Mouse (Mus musculus) neural tube, embryonic 11.5 days (tissue): Measurements from ENCODE around the gene Zfp423. TPM values are rescaled to one million over a fixed set of nuclear protein-coding genes. Genes with fewer than 3 reads are reported as not detected.
"Not testable (repeated sequence)": the region's sequence is repeated elsewhere in the genome, so short reads cannot be mapped to it uniquely, and the experiment has no call there.

Source experiments
- ATAC-seq: fragments of 200-750 bp; cut with Nextera tagmentation; 2 replicates; pipeline ENCODE4 v1.8.0; 2017; ENCODE audit warnings: moderate number of reproducible peaks, mild to moderate bottlenecking, moderate TSS enrichment, moderate library complexity; ENCODE audit not compliant: insufficient read depth, low FRiP score, low TSS enrichment
- DNase-seq: peaks from one replicate; pipeline ENCODE4 v3.0.0-alpha.2; 2015; ENCODE audit warnings: low spot score
- H3K27ac ChIP-seq: fragments of 300-500 bp; sonication (generic); 2 replicates; pipeline ENCODE4 v1.5.1; 2014; ENCODE audit warnings: low read depth, mild to moderate bottlenecking, low read length
- H3K27me3 ChIP-seq: fragments of 300-500 bp; sonication (generic); 2 replicates; pipeline ENCODE4 v1.6.1; 2014; ENCODE audit warnings: mild to moderate bottlenecking, low read length, mixed read lengths; ENCODE audit not compliant: control insufficient read depth, insufficient read depth
- H3K36me3 ChIP-seq: fragments of 300-500 bp; sonication (generic); 2 replicates; pipeline ENCODE4 v1.6.1; 2014; ENCODE audit warnings: mild to moderate bottlenecking, low read length, moderate library complexity, mixed read lengths; ENCODE audit not compliant: control insufficient read depth, insufficient read depth
- H3K4me1 ChIP-seq: fragments of 300-500 bp; sonication (generic); 2 replicates; pipeline ENCODE4 v1.6.1; 2014; ENCODE audit warnings: low read length, mixed read lengths; ENCODE audit not compliant: control insufficient read depth, insufficient read depth
- H3K4me2 ChIP-seq: fragments of 300-500 bp; sonication (generic); 2 replicates; pipeline ENCODE4 v1.6.1; 2014; ENCODE audit warnings: low read depth, mild to moderate bottlenecking, moderate library complexity
- H3K4me3 ChIP-seq: fragments of 300-500 bp; sonication (generic); 2 replicates; pipeline ENCODE4 v1.5.1; 2014; ENCODE audit warnings: low read depth, low read length
- H3K9ac ChIP-seq: fragments of 300-500 bp; sonication (generic); 2 replicates; pipeline ENCODE4 v1.6.1; 2014; ENCODE audit warnings: mild to moderate bottlenecking, low read length
- H3K9me3 ChIP-seq: fragments of 300-500 bp; sonication (generic); 2 replicates; pipeline ENCODE4 v1.6.1; 2016; ENCODE audit warnings: low read length; ENCODE audit not compliant: control insufficient read depth
- WGBS: fragments of 180-500 bp; shearing (Covaris S2); extraction: QIAGEN DNeasy Blood & Tissue Kit; methylation state at CpG from one replicate; pipeline ENCODE4 v1.1.7; 2014; 5-methylcytosine and 5-hydroxymethylcytosine counted together
- polyA plus RNA-seq: library from polyadenylated mRNA; unstranded; fragments of >200 nt; fragmentation: Nextera tagmentation; extraction: Ambion mirVana; gene quantifications from 2 replicates; pipeline ENCODE4 v1.2.1, GENCODE M21; 2014

Zfp423 gene
- polyA plus RNA-seq, 1 experiment from 2014 or later, result 40.7 TPM

DNA sequence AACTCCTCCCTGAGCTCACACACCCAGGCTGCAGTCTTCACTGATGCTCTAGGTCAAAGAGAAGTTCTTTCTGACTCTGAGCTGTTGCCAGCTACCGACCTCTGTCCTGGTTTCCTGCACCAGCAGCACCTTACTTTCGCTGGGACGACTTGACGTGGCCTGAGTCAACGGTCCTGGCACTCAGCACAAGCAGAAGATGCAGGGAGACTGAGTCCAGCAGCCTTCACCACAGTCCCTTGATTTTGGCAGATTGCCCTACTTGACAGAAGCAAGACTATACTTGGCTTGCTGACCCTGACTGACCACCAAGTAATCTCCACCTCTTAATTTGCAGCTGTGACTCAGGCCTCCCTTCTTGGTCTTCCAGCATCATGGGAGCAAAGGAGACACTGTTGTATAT lies 110.6 kb downstream of the Zfp423 start:
- no peak overlapping the region for H3K4me3 ChIP-seq
- H3K4me2 ChIP-seq, result no peak overlapping the region
- ATAC-seq (no peak), DNase-seq (no peak)
- no peak overlapping the region for H3K9ac ChIP-seq
- H3K27me3 ChIP-seq, result no peaks in the 10 kb centered on the region
- no peaks in the 10 kb centered on the region for H3K9me3 ChIP-seq
- 93% methylated on average over 5 of the region's 5 CpGs for WGBS
- no peak overlapping the region for H3K27ac ChIP-seq
- no peaks in the 10 kb centered on the region for H3K4me1 ChIP-seq
- no peaks in the 10 kb centered on the region for H3K36me3 ChIP-seq

DNA sequence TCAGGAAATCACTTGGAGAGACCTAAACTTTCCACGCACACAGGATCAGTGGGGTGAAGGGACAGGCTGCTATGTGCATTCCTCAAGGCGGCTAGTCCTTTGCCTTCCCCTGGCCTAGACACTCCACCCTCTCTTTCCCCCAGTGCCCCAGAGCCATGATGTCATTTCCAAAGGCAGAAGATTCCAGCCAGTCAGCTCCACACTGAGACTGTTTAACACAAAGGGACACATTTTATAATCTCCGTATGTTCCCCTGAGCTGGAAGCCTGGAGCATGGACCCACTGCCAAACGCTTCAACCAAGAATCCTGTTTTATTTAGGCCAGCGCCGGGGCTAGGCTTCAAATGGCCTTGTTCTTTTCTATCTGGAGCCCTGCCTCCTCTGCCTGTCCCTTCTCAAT lies 111.6 kb downstream of the Zfp423 start:
- no peak overlapping the region for H3K9ac ChIP-seq
- no peaks in the 10 kb centered on the region for H3K9me3 ChIP-seq
- no peak overlapping the region for H3K4me3 ChIP-seq
- H3K4me1 ChIP-seq, result no peaks in the 10 kb centered on the region
- WGBS, result 76% methylated on average over 6 of the region's 6 CpGs
- ATAC-seq, result no peak
- H3K27ac ChIP-seq, result no peak overlapping the region
- H3K36me3 ChIP-seq, result no peaks in the 10 kb centered on the region
- no peaks in the 10 kb centered on the region for H3K27me3 ChIP-seq
- no peak overlapping the region for H3K4me2 ChIP-seq
- DNase-seq, result no peak

DNA sequence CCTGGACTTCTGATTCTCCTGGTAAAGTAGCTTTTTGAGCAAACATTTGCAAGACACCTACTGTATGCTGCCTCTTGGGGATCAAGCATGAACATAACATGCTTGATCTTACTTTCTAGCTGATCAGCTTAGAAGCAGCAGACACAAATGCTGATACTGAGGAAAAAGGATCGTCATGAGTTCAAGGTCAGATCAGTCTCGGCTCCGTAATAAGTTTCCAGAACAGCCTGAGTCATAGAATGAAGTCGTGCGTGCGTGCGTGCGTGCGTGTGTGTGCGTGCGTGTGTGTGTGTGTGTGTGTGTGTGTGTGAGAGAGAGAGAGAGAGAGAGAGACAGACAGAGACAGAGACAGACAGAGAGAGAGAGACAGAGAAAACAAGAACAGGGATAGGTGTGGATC lies 117.3 kb downstream of the Zfp423 start:
- not testable (repeated sequence) for H3K4me3 ChIP-seq, ATAC-seq, DNase-seq, H3K9me3 ChIP-seq, H3K27ac ChIP-seq, H3K27me3 ChIP-seq, H3K9ac ChIP-seq, H3K36me3 ChIP-seq, H3K4me2 ChIP-seq
- H3K4me1 ChIP-seq, result peaks cover 12% of the 10 kb centered on the region
- 82% methylated on average over 11 of the region's 11 CpGs for WGBS

DNA sequence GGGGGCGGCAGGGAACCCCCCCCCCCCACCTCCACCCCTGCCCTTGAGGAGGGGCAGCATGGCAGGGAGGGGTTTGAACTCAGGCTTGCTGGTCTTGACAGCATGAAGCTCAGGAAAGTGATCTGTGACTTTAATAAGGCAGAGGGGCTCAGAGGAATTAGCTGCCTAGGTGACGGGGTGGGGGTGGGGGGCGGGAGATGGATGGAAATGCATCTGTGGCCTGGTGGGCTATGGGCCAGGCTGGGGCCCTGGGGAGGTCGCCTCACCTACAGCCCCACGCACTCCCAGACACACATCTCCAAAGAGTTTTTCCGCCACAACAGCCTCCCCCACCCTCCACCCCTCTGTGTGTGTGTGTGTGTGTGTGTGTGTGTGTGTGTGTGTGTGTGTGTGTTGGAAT lies 122.1 kb downstream of the Zfp423 start:
- no peak overlapping the region for H3K4me3 ChIP-seq

DNA sequence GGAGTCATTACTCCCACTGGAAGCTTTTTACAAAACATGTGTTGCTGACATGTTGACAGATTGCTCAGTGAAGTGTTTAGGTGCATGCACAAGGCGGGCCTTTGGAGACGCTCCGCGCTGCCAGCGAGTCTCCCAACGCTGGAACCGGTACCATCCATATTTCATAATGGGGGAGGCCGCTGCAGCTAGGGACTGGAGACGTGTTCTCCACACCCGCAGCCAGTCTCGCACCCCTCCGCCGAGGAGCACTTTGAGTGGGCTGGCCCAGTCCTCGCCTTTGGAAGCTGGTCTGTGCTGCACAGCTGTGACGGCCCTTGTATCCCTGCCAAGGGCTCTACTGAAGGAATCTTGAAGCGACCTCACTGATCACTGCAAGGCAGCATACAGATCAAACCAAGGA lies 122.5 kb downstream of the Zfp423 start:
- Histone ChIP-seq H3K4me3 (no peak overlapping the region), H3K4me1 (peaks cover 64% of the 10 kb centered on the region), H3K36me3 (no peaks in the 10 kb centered on the region), H3K27ac (peak overlapping the region; percentile 80), H3K27me3 (no peaks in the 10 kb centered on the region), H3K4me2 (peak overlapping the region; percentile 19), H3K9me3 (no peaks in the 10 kb centered on the region), H3K9ac (peak overlapping the region; percentile 8; the same call in 1 of the 2 replicates)
- 3% methylated on average over 16 of the region's 16 CpGs for WGBS
- DNase-seq (peak; percentile 89), ATAC-seq (peak; percentile 86)

More for the DNA sequence above, 122.1 kb downstream of the Zfp423 start:
- Histone ChIP-seq H3K4me2 (peak overlapping the region; percentile 19), H3K27ac (peak overlapping the region; percentile 80), H3K9ac (peak overlapping the region; percentile 8; the same call in 1 of the 2 replicates), H3K27me3 (no peaks in the 10 kb centered on the region), H3K36me3 (no peaks in the 10 kb centered on the region), H3K9me3 (no peaks in the 10 kb centered on the region), H3K4me1 (peaks cover 60% of the 10 kb centered on the region)
- WGBS, result 11% methylated on average over 5 of the region's 6 CpGs
- ATAC-seq (peak; percentile 36), DNase-seq (no peak)

DNA sequence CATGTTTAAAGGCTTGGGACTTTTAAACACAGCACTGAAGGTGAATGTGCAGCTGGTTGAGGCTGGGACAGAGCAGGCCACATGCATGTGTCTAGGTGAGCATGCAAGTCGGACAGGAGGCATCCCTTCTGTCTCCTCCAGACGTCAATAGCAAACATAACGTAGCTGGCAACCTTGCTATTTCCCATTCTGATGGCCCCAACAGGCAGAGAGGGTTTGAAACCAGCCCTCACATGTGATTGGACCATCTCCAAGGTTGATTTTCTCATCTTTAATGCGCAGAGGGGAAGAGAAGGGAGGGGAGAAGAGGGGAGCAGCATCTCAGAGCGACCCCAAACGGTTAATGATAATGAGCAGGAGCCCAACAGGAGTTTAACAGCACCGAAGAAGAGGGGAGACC lies 123.5 kb downstream of the Zfp423 start:
- ATAC-seq, result no peak
- H3K9me3 ChIP-seq, result no peaks in the 10 kb centered on the region
- H3K27ac ChIP-seq, result peak overlapping the region; percentile 80
- H3K4me1 ChIP-seq, result peaks cover 71% of the 10 kb centered on the region
- no peak overlapping the region for H3K4me2 ChIP-seq
- DNase-seq, result peak; percentile 40
- no peak overlapping the region for H3K4me3 ChIP-seq
- H3K36me3 ChIP-seq, result no peaks in the 10 kb centered on the region
- 0 out of 2 replicates have a peak overlapping the region, but pooled peaks have one; percentile 24 for H3K9ac ChIP-seq
- H3K27me3 ChIP-seq, result no peaks in the 10 kb centered on the region
- WGBS, result 7% methylated on average over 7 of the region's 7 CpGs

DNA sequence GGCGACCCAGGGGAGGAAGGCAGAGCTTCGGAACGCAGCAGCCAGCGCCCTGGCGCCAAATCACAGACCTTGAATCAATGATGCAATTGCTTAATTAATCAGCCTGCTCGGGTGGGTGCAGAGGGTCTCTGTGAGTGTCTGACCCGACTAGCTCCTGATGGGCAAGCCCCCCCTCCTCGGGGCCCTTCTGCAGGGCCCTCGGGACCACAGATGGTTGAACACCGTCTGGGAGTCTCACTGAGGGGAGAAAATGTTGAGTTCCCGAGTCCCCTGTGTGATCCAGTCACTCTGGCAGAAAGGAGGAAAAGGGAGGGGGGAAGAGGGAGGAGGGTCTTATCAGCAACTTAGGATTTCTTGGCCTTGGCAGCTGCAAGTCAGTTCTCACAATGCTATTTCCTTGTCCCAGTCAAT lies 124.0 kb downstream of the Zfp423 start:
- H3K36me3 ChIP-seq, result no peaks in the 10 kb centered on the region
- 5% methylated on average over 11 of the region's 11 CpGs for WGBS
- no peaks in the 10 kb centered on the region for H3K27me3 ChIP-seq
- H3K4me2 ChIP-seq, result peak overlapping the region; percentile 21; the same call in 1 of the 2 replicates
- no peak overlapping the region for H3K4me3 ChIP-seq
- H3K27ac ChIP-seq, result peak overlapping the region; percentile 80
- H3K4me1 ChIP-seq, result peaks cover 73% of the 10 kb centered on the region
- ATAC-seq (no peak), DNase-seq (no peak)
- peak overlapping the region; percentile 44; the same call in 1 of the 2 replicates for H3K9ac ChIP-seq
- no peaks in the 10 kb centered on the region for H3K9me3 ChIP-seq

DNA sequence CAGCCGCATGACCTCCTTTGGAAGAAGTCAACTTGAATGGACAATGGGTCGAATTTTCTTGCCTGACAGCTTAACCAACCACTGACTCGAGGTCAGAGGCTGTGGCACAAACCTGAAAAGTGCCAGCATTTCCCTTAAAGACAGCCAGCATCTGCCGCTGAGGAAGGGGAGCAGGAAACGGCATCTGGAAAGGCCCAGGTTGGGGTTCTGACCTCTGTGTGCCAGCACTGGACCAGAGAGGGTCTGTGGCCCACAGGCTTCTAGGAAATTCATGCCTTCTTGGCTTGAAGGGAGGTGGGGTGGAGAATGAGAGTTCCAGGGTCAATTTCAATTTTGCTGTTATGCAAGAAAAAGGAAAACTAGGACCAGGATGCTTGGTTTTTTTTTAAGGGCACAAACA lies 124.7 kb downstream of the Zfp423 start:
- DNase-seq, result no peak
- 11% methylated on average over 5 of the region's 5 CpGs for WGBS

DNA sequence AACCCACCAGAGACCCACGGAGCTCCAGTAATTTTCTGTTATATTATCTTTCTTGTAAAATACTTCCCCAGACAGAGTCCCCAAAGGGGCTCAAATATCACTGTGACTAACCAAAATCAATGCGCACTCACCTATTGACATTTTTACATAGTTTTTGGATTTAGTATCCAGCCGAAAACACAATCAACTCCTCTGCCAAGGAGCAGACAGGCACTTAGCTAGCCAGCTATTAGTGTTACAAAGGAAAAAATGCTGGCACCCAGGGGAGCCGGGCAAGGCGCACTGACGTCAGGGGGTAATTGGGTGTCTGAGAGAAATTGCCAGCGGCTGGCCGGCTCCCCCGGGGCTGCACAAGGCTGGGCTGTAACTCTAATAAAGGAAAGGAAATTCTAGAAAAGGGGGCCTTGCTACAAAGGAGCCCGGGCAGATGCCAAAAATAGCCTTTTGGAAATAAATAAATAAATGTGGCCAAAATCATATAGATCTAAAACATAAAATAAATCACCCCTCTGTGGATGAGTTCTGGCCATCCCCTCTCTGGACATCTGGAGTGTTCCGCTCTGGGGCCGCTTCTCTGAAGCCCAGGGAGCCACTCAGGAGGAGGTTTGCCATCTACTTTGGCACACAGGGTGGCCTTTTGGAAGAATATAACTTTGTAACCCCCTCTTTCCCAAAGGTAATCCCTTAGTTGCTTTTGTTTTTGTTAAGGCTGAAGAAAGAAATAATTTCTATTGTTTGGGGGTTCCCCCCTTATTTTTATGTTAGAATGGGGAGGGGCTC lies 125.4 kb downstream of the Zfp423 start:
- H3K9me3 ChIP-seq, result no peaks in the 10 kb centered on the region
- no peaks in the 10 kb centered on the region for H3K27me3 ChIP-seq
- no peaks in the 10 kb centered on the region for H3K36me3 ChIP-seq
- no peak for ATAC-seq
- peak; percentile 43 for DNase-seq
- WGBS, result 15% methylated on average over 12 of the region's 12 CpGs
- H3K4me3 ChIP-seq, result no peak overlapping the region
- H3K4me1 ChIP-seq, result peaks cover 78% of the 10 kb centered on the region
- peak overlapping the region; percentile 96 for H3K27ac ChIP-seq
- 0 out of 2 replicates have a peak overlapping the region, but pooled peaks have one; percentile 12 for H3K4me2 ChIP-seq
- H3K9ac ChIP-seq, result no peak overlapping the region; the same call in 1 of the 2 replicates

More for the DNA sequence above, 124.7 kb downstream of the Zfp423 start:
- H3K27ac ChIP-seq, result 0 out of 2 replicates have a peak overlapping the region, but pooled peaks have one; percentile 80
- no peaks in the 10 kb centered on the region for H3K36me3 ChIP-seq
- H3K4me1 ChIP-seq, result peaks cover 78% of the 10 kb centered on the region
- H3K4me3 ChIP-seq, result no peak overlapping the region
- H3K27me3 ChIP-seq, result no peaks in the 10 kb centered on the region
- no peak overlapping the region; the same call in 1 of the 2 replicates for H3K4me2 ChIP-seq
- no peak overlapping the region for H3K9ac ChIP-seq
- no peaks in the 10 kb centered on the region for H3K9me3 ChIP-seq
- ATAC-seq, result no peak
